Comparison of ENCODE assay signal across 8 mouse cellular contexts in genomic region chr8:66323045-66323807, GRCm38 (mm10).
DNase-seq lines count a peak whose midpoint lies in the region; ATAC-seq and TF ChIP-seq lines count a peak whose summit lies in the region.
"Had no signal": no experiment of that assay in that cellular context is flagged by ENCODE, and none has a peak within 500 bp of the region (broad histone marks: within the 10 kb centered on the region; RNA-seq: fewer than 3 reads in every experiment).

No protein-coding gene starts in this region.

- no peak for TF ChIP-seq EP300 in heart, postnatal 0 days (IDR thresholded peaks at IDR 0.05; ENCODE audit: low read depth)

- WGBS in heart, postnatal 0 days, result 36% methylated on average over 4 of the region's 4 CpGs
- WGBS in liver, adult 2 months, result 57% methylated on average over 4 of the region's 4 CpGs
- WGBS in thymus, adult 2 months, result 10% methylated on average over 4 of the region's 4 CpGs

- H3K27me3 ChIP-seq in heart, postnatal 0 days (ENCODE audit: control insufficient read depth, insufficient read depth, low read length), result no peaks in the 10 kb centered on the region
- no peaks in the 10 kb centered on the region for H3K27me3 ChIP-seq in liver, adult 2 months (ENCODE audit: control insufficient read depth, insufficient read depth, low read length)
- H3K27me3 ChIP-seq in splenic B cell, adult 2 months (ENCODE audit: control insufficient read depth, insufficient read depth, low read length, poor library complexity, severe bottlenecking), result no peaks in the 10 kb centered on the region
- no peaks in the 10 kb centered on the region for H3K27me3 ChIP-seq in thymus, adult 2 months (ENCODE audit: control insufficient read depth, insufficient read depth, low read length)
- H3K27me3 ChIP-seq: embryonic facial prominence, embryonic 12.5 days had no signal

- no peak for TF ChIP-seq POLR2A in liver, adult 2 months (IDR thresholded peaks at IDR 0.05; ENCODE audit: extremely low read depth, insufficient read depth, low read length)
- TF ChIP-seq POLR2A in thymus, adult 2 months (IDR thresholded peaks at IDR 0.05; ENCODE audit: control insufficient read depth, extremely low read depth, insufficient read depth, low read length, poor library complexity), result no peak

- peak; percentile 8 for DNase-seq in retina, adult 2 months (ENCODE audit: low read depth, low spot score)
- DNase-seq in retina, embryonic 14.5 days (ENCODE audit: low spot score), result no peak
- peak; percentile 37 for DNase-seq in adrenal gland, postnatal 10 days
- DNase-seq in heart, postnatal 0 days (ENCODE audit: low spot score), result no peak
- DNase-seq in liver, adult 2 months (ENCODE audit: extremely low read depth, low read depth, low spot score), result peak; percentile 28
- peak; percentile 88 for DNase-seq in splenic B cell, adult 2 months (ENCODE audit: low read depth, low spot score)
- DNase-seq in thymus, adult 2 months, result no peak

- peak; percentile 30; the same call in 1 of the 2 replicates for TF ChIP-seq CTCF in heart, postnatal 0 days (IDR thresholded peaks at IDR 0.05; ENCODE audit: low read depth)
- TF ChIP-seq CTCF in liver, adult 2 months (IDR thresholded peaks at IDR 0.05; ENCODE audit: low read depth, low read length), result peak; percentile 63
- TF ChIP-seq CTCF in thymus, adult 2 months (IDR thresholded peaks at IDR 0.05; ENCODE audit: borderline replicate concordance, control insufficient read depth, extremely low read depth, insufficient read depth, low read length, poor library complexity), result no peak

- no peaks in the 10 kb centered on the region for H3K4me1 ChIP-seq in heart, postnatal 0 days (ENCODE audit: control insufficient read depth, insufficient read depth)
- no peaks in the 10 kb centered on the region for H3K4me1 ChIP-seq in liver, adult 2 months (ENCODE audit: control insufficient read depth, insufficient read depth, low read length)
- H3K4me1 ChIP-seq in thymus, adult 2 months (replicated peaks; ENCODE audit: control insufficient read depth, insufficient read depth, low read length), result no peaks in the 10 kb centered on the region
- H3K4me1 ChIP-seq: embryonic facial prominence, embryonic 12.5 days had no signal

- H3K27ac ChIP-seq in heart, postnatal 0 days (ENCODE audit: low read depth), result no peak overlapping the region
- H3K27ac ChIP-seq in liver, adult 2 months (replicated peaks; ENCODE audit: insufficient read depth, low read depth, low read length), result no peak overlapping the region
- H3K27ac ChIP-seq in thymus, adult 2 months (ENCODE audit: control insufficient read depth, insufficient read depth, low read length), result no peak overlapping the region
- H3K27ac ChIP-seq: embryonic facial prominence, embryonic 12.5 days had no signal

- H3K79me2 ChIP-seq in liver, adult 2 months (ENCODE audit: control insufficient read depth, insufficient read depth, low read length), result no peaks in the 10 kb centered on the region

- H3K4me3 ChIP-seq in heart, postnatal 0 days (ENCODE audit: low read depth, low read length), result no peak overlapping the region
- H3K4me3 ChIP-seq in liver, adult 2 months (ENCODE audit: insufficient read depth, low read depth, low read length), result no peak overlapping the region
- H3K4me3 ChIP-seq in thymus, adult 2 months (ENCODE audit: control insufficient read depth, insufficient read depth, low read length), result no peak overlapping the region
- H3K4me3 ChIP-seq: embryonic facial prominence, embryonic 12.5 days had no signal

- ATAC-seq in heart, postnatal 0 days (ENCODE audit: insufficient read depth, low read depth), result no peak

- H3K9me3 ChIP-seq in heart, postnatal 0 days (replicated peaks; ENCODE audit: control insufficient read depth, low read length), result no peaks in the 10 kb centered on the region
- H3K9me3 ChIP-seq: embryonic facial prominence, embryonic 12.5 days had no signal

- H3K4me2 ChIP-seq in heart, postnatal 0 days (ENCODE audit: low read depth, low read length), result no peak overlapping the region
- H3K4me2 ChIP-seq: embryonic facial prominence, embryonic 12.5 days had no signal

- H3K36me3 ChIP-seq in heart, postnatal 0 days (replicated peaks; ENCODE audit: control insufficient read depth, insufficient read depth, low read length), result no peaks in the 10 kb centered on the region
- H3K36me3 ChIP-seq in liver, adult 2 months (ENCODE audit: control insufficient read depth, insufficient read depth, low read length), result no peaks in the 10 kb centered on the region
- no peaks in the 10 kb centered on the region for H3K36me3 ChIP-seq in splenic B cell, adult 2 months (ENCODE audit: control insufficient read depth, insufficient read depth, low read length, poor library complexity, severe bottlenecking)
- no peaks in the 10 kb centered on the region for H3K36me3 ChIP-seq in thymus, adult 2 months (ENCODE audit: control insufficient read depth, insufficient read depth, low read length)
- H3K36me3 ChIP-seq: embryonic facial prominence, embryonic 12.5 days had no signal

- no peak overlapping the region for H3K9ac ChIP-seq in heart, postnatal 0 days (replicated peaks; ENCODE audit: low read depth, low read length)
- H3K9ac ChIP-seq in liver, adult 2 months (ENCODE audit: low read depth, low read length), result no peak overlapping the region
- H3K9ac ChIP-seq: embryonic facial prominence, embryonic 12.5 days had no signal

Comparison
In these comparisons a context has a peak if more than half of its experiments do, and no peak if none do; other contexts are left out.
1. DNase-seq: peak in retina, adult 2 months (single experiment), adrenal gland, postnatal 10 days (single experiment), liver, adult 2 months (single experiment) and splenic B cell, adult 2 months (single experiment); none in retina, embryonic 14.5 days (single experiment), heart, postnatal 0 days (single experiment) and thymus, adult 2 months (single experiment).